Mouse (Mus musculus): ENCODE measurements around the gene Map3k11. TPM values are rescaled to one million over a fixed set of nuclear protein-coding genes. Genes with fewer than 3 reads are reported as not detected.

Map3k11 gene
- polyA plus RNA-seq, 1 experiment: 9.3 TPM

- TF ChIP-seq POLR2A (IDR thresholded peaks at IDR 0.05; ENCODE audit: low read depth, low read length) (no peak; the same call in 1 of the 2 replicates), CTCF (IDR thresholded peaks at IDR 0.05; ENCODE audit: borderline replicate concordance, insufficient read depth, low read length) (no peak)
- Histone ChIP-seq H3K4me1 (ENCODE audit: control insufficient read depth, insufficient read depth, low read length) (peaks cover 16% of the 10 kb centered on the region), H3K27ac (ENCODE audit: insufficient read depth, low read length) (peak overlapping the region; percentile 84), H3K4me3 (ENCODE audit: insufficient read depth, low read length) (peak overlapping the region; percentile 78)
Observed at GRCm38 (mm10) chr19:5742241-5742641, 53.7 kb downstream of the Map3k11 start.

- Histone ChIP-seq H3K4me1 (ENCODE audit: control insufficient read depth, insufficient read depth, low read length) (peaks cover 16% of the 10 kb centered on the region), H3K27ac (ENCODE audit: insufficient read depth, low read length) (0 out of 2 replicates have a peak overlapping the region, but pooled peaks have one; percentile 8), H3K4me3 (ENCODE audit: insufficient read depth, low read length) (peak overlapping the region; percentile 78)
- 0 out of 2 replicates have a peak, but pooled peaks have one; percentile 36 for TF ChIP-seq POLR2A (IDR thresholded peaks at IDR 0.05; ENCODE audit: low read depth, low read length)
- TF ChIP-seq CTCF (IDR thresholded peaks at IDR 0.05; ENCODE audit: borderline replicate concordance, insufficient read depth, low read length): no peak
Observed at GRCm38 (mm10) chr19:5743576-5743975, 55.0 kb downstream of the Map3k11 start.

GRCm38 (mm10) chr19:5745756-5746710 is 57.5 kb downstream of the Map3k11 start:
- Histone ChIP-seq H3K4me3 (ENCODE audit: insufficient read depth, low read length) (no peak overlapping the region), H3K27ac (ENCODE audit: insufficient read depth, low read length) (no peak overlapping the region), H3K4me1 (ENCODE audit: control insufficient read depth, insufficient read depth, low read length) (peaks cover 32% of the 10 kb centered on the region)
- no peak for TF ChIP-seq CTCF (IDR thresholded peaks at IDR 0.05; ENCODE audit: borderline replicate concordance, insufficient read depth, low read length)
- no peak for TF ChIP-seq POLR2A (IDR thresholded peaks at IDR 0.05; ENCODE audit: low read depth, low read length)

- H3K27ac ChIP-seq (ENCODE audit: insufficient read depth, low read length): no peak overlapping the region
- peaks cover 32% of the 10 kb centered on the region for H3K4me1 ChIP-seq (ENCODE audit: control insufficient read depth, insufficient read depth, low read length)
- TF ChIP-seq CTCF (IDR thresholded peaks at IDR 0.05; ENCODE audit: borderline replicate concordance, insufficient read depth, low read length) (no peak), POLR2A (IDR thresholded peaks at IDR 0.05; ENCODE audit: low read depth, low read length) (no peak)
- no peak overlapping the region for H3K4me3 ChIP-seq (ENCODE audit: insufficient read depth, low read length)
Observed at GRCm38 (mm10) chr19:5746907-5747363, 58.4 kb downstream of the Map3k11 start.

GRCm38 (mm10) chr19:5749476-5749875 is 60.9 kb downstream of the Map3k11 start:
- TF ChIP-seq POLR2A (IDR thresholded peaks at IDR 0.05; ENCODE audit: low read depth, low read length) (no peak), CTCF (IDR thresholded peaks at IDR 0.05; ENCODE audit: borderline replicate concordance, insufficient read depth, low read length) (no peak)
- Histone ChIP-seq H3K27ac (ENCODE audit: insufficient read depth, low read length) (0 out of 2 replicates have a peak overlapping the region, but pooled peaks have one; percentile 21), H3K4me3 (ENCODE audit: insufficient read depth, low read length) (no peak overlapping the region), H3K4me1 (ENCODE audit: control insufficient read depth, insufficient read depth, low read length) (peaks cover 23% of the 10 kb centered on the region)

- Histone ChIP-seq H3K4me3 (ENCODE audit: insufficient read depth, low read length) (no peak overlapping the region), H3K27ac (ENCODE audit: insufficient read depth, low read length) (no peak overlapping the region), H3K4me1 (ENCODE audit: control insufficient read depth, insufficient read depth, low read length) (peaks cover 19% of the 10 kb centered on the region)
- no peak for TF ChIP-seq CTCF (IDR thresholded peaks at IDR 0.05; ENCODE audit: borderline replicate concordance, insufficient read depth, low read length)
- TF ChIP-seq POLR2A (IDR thresholded peaks at IDR 0.05; ENCODE audit: low read depth, low read length): no peak
Observed at GRCm38 (mm10) chr19:5750951-5751350, 62.4 kb downstream of the Map3k11 start.

GRCm38 (mm10) chr19:5751742-5752141 is 63.2 kb downstream of the Map3k11 start:
- TF ChIP-seq POLR2A (IDR thresholded peaks at IDR 0.05; ENCODE audit: low read depth, low read length) (no peak), CTCF (IDR thresholded peaks at IDR 0.05; ENCODE audit: borderline replicate concordance, insufficient read depth, low read length) (no peak)
- peaks cover 16% of the 10 kb centered on the region for H3K4me1 ChIP-seq (ENCODE audit: control insufficient read depth, insufficient read depth, low read length)
- no peak overlapping the region for H3K4me3 ChIP-seq (ENCODE audit: insufficient read depth, low read length)
- H3K27ac ChIP-seq (ENCODE audit: insufficient read depth, low read length): no peak overlapping the region

Other genes starting within 250 kb of the Map3k11 start
- 13.4 and 35.0 TPM in 2 replicates for gene Fosl1, start 241.2 kb upstream of the Map3k11 start, polyA plus RNA-seq (2011; ENCODE audit: insufficient read length, low read depth, missing spikeins)
- gene Ccdc85b, start 230.8 kb upstream of the Map3k11 start, polyA plus RNA-seq (2011; ENCODE audit: insufficient read length, low read depth, missing spikeins): 3.0 and 5.2 TPM in 2 replicates
- 53.1 and 66.3 TPM in 2 replicates for gene Fibp, start 228.1 kb upstream of the Map3k11 start, polyA plus RNA-seq (2011; ENCODE audit: insufficient read length, low read depth, missing spikeins)
- gene Ctsw, start 220.2 kb upstream of the Map3k11 start, polyA plus RNA-seq (2011; ENCODE audit: insufficient read length, low read depth, missing spikeins): 0.76 and 1.0 TPM in 2 replicates
- gene Efemp2, start 214.8 kb upstream of the Map3k11 start, polyA plus RNA-seq (2011; ENCODE audit: insufficient read length, low read depth, missing spikeins): 368 and 420 TPM in 2 replicates
- gene Mus81, start 200.3 kb upstream of the Map3k11 start, polyA plus RNA-seq (2011; ENCODE audit: insufficient read length, low read depth, missing spikeins): 21.8 and 27.1 TPM in 2 replicates
- gene Cfl1, start 198.3 kb upstream of the Map3k11 start, polyA plus RNA-seq (2011; ENCODE audit: insufficient read length, low read depth, missing spikeins): 1,890 and 1,995 TPM in 2 replicates
- gene 1700020D05Rik, start 185.0 kb upstream of the Map3k11 start, polyA plus RNA-seq (2011; ENCODE audit: insufficient read length, low read depth, missing spikeins): 0.97 and 1.4 TPM in 2 replicates
- gene Snx32, start 178.2 kb upstream of the Map3k11 start, polyA plus RNA-seq (2011; ENCODE audit: insufficient read length, low read depth, missing spikeins): 8.7 and 18.4 TPM in 2 replicates
- not detected in 2 replicates for gene Ovol1, start 128.1 kb upstream of the Map3k11 start, polyA plus RNA-seq (2011; ENCODE audit: insufficient read length, low read depth, missing spikeins)
- 3.1 and 3.2 TPM in 2 replicates for gene Ap5b1, start 120.7 kb upstream of the Map3k11 start, polyA plus RNA-seq (2011; ENCODE audit: insufficient read length, low read depth, missing spikeins)
- gene Rnaseh2c, start 86.9 kb upstream of the Map3k11 start, polyA plus RNA-seq (2011; ENCODE audit: insufficient read length, low read depth, missing spikeins): 36.9 and 38.5 TPM in 2 replicates
- 41.4 and 46.4 TPM in 2 replicates for gene Kat5, start 78.5 kb upstream of the Map3k11 start, polyA plus RNA-seq (2011; ENCODE audit: insufficient read length, low read depth, missing spikeins)
- gene Rela, start 51.3 kb upstream of the Map3k11 start, polyA plus RNA-seq (2011; ENCODE audit: insufficient read length, low read depth, missing spikeins): 53.6 and 62.3 TPM in 2 replicates
- gene Sipa1, start 25.0 kb upstream of the Map3k11 start, polyA plus RNA-seq (2011; ENCODE audit: insufficient read length, low read depth, missing spikeins): 16.7 and 19.1 TPM in 2 replicates
- 43.0 and 48.4 TPM in 2 replicates for gene Pcnx3, start 166 bp downstream of the Map3k11 start, polyA plus RNA-seq (2011; ENCODE audit: insufficient read length, low read depth, missing spikeins)
- gene Kcnk7, start 15.6 kb downstream of the Map3k11 start, polyA plus RNA-seq (2011; ENCODE audit: insufficient read length, low read depth, missing spikeins): not detected in 2 replicates
- 62.8 and 86.1 TPM in 2 replicates for gene Ehbp1l1, start 37.6 kb downstream of the Map3k11 start, polyA plus RNA-seq (2011; ENCODE audit: insufficient read length, low read depth, missing spikeins)
- 51.3 and 54.8 TPM in 2 replicates for gene Fam89b, start 40.9 kb downstream of the Map3k11 start, polyA plus RNA-seq (2011; ENCODE audit: insufficient read length, low read depth, missing spikeins)
- gene Ltbp3, start 52.2 kb downstream of the Map3k11 start, polyA plus RNA-seq (2011; ENCODE audit: insufficient read length, low read depth, missing spikeins): 119 and 136 TPM in 2 replicates
- 78.4 and 83.1 TPM in 2 replicates for gene Scyl1, start 82.7 kb downstream of the Map3k11 start, polyA plus RNA-seq (2011; ENCODE audit: insufficient read length, low read depth, missing spikeins)
- gene Frmd8, start 186.5 kb downstream of the Map3k11 start, polyA plus RNA-seq (2011; ENCODE audit: insufficient read length, low read depth, missing spikeins): 24.9 and 35.7 TPM in 2 replicates
- gene Slc25a45, start 189.1 kb downstream of the Map3k11 start, polyA plus RNA-seq (2011; ENCODE audit: insufficient read length, low read depth, missing spikeins): 1.3 and 3.5 TPM in 2 replicates
- 0.60 and 1.5 TPM in 2 replicates for gene Tigd3, start 205.4 kb downstream of the Map3k11 start, polyA plus RNA-seq (2011; ENCODE audit: insufficient read length, low read depth, missing spikeins)
- 94.7 and 135 TPM in 2 replicates for gene Dpf2, start 224.3 kb downstream of the Map3k11 start, polyA plus RNA-seq (2011; ENCODE audit: insufficient read length, low read depth, missing spikeins)
- 10.4 and 12.1 TPM in 2 replicates for gene Cdc42ep2, start 236.1 kb downstream of the Map3k11 start, polyA plus RNA-seq (2011; ENCODE audit: insufficient read length, low read depth, missing spikeins)